Mouse (Mus musculus) 416B (cell line): ENCODE data around the gene Mkks.
"Not testable (repeated sequence)": the region's sequence is repeated elsewhere in the genome, so short reads cannot be mapped to it uniquely, and the experiment has no call there.

ENCODE experiments used
- DNase-seq: peaks from one replicate; pipeline ENCODE4 v3.0.0; 2011; ENCODE audit warnings: low read depth

Mkks gene

GRCm38 (mm10) chr2:136891068-136891950, at the start of gene Mkks, which contains the start of the genes Slx4ip and AL731706.1:
Mkks (minus strand) TSS chr2:136891389.
Slx4ip (plus strand) TSS chr2:136891218.
AL731706.1 (minus strand) TSS chr2:136891389.
- peak; percentile 100 for DNase-seq

GRCm38 (mm10) chr2:136938249-136938648, 47.1 kb upstream of the Mkks start:
- peak; percentile 51 for DNase-seq

- DNase-seq, result peak; percentile 84
These were observed 45.5 kb upstream of the Mkks start for GRCm38 (mm10) chr2:136936391-136937288.

- peak; percentile 91 for DNase-seq
These were observed 29.8 kb upstream of the Mkks start for GRCm38 (mm10) chr2:136921003-136921408.

GRCm38 (mm10) chr2:136920257-136920993, 29.2 kb upstream of the Mkks start:
- peak; percentile 40 for DNase-seq

- DNase-seq, result peak; percentile 26
These were observed 28.2 kb upstream of the Mkks start for GRCm38 (mm10) chr2:136919433-136919832.

- DNase-seq, result peak; percentile 64
These were observed 23.2 kb upstream of the Mkks start for GRCm38 (mm10) chr2:136914334-136914902.

GRCm38 (mm10) chr2:136913021-136913420, 21.8 kb upstream of the Mkks start:
- DNase-seq, result no peak

GRCm38 (mm10) chr2:136911958-136912411, 20.8 kb upstream of the Mkks start:
- DNase-seq, result peak; percentile 45

- DNase-seq, result no peak
These were observed 18.1 kb upstream of the Mkks start for GRCm38 (mm10) chr2:136909298-136909697.

GRCm38 (mm10) chr2:136908596-136908995, 17.4 kb upstream of the Mkks start:
- DNase-seq, result no peak

- peak; percentile 53 for DNase-seq
These were observed 4.9 kb upstream of the Mkks start for GRCm38 (mm10) chr2:136896131-136896530.

- no peak for DNase-seq
These were observed 3.3 kb upstream of the Mkks start for GRCm38 (mm10) chr2:136894494-136894893.

GRCm38 (mm10) chr2:136891951-136892371, 772 bp upstream of the Mkks start:
- peak; percentile 98 for DNase-seq

GRCm38 (mm10) chr2:136890716-136891067, 497 bp downstream of the Mkks start:
- DNase-seq, result not testable (repeated sequence)

GRCm38 (mm10) chr2:136886846-136887245, 4.3 kb downstream of the Mkks start:
- DNase-seq, result peak; percentile 32

- DNase-seq, result no peak
These were observed 5.6 kb downstream of the Mkks start, which contains the start of gene AL731706.2 for GRCm38 (mm10) chr2:136885579-136885978. AL731706.2 (minus strand) TSS chr2:136885679.

GRCm38 (mm10) chr2:136854543-136855388, 36.4 kb downstream of the Mkks start:
- no peak for DNase-seq

GRCm38 (mm10) chr2:136850366-136850765, 40.8 kb downstream of the Mkks start:
- no peak for DNase-seq

- no peak for DNase-seq
These were observed 53.2 kb downstream of the Mkks start for GRCm38 (mm10) chr2:136837994-136838393.
